Mouse (Mus musculus): ENCODE data around the gene Atg101. TPM values are rescaled to one million over a fixed set of nuclear protein-coding genes. Genes with fewer than 3 reads are reported as not detected.

Atg101 gene
- polyA plus RNA-seq, 1 experiment from 2014 or later, result 74.0 TPM

DNA sequence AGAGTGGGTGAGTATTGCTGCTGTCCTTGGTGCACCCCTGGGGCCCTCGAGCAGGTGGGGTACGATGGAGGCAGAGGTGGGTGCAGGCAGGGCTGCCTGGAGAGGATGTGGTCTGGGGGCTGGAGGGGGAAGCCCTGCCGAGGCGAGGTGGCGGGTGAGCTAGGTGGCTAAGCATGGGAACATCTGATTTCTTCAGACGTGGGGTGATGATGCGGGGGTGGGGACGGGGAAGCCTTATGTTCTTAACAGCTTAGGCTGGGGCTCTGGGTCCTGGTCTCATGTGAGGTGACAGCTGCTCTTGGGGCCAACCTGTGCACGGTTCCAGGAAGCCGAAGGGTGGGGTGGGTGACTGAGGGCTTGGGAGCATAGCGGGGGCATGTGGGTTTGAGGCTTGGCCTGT, 25.7 kb upstream of the Atg101 start:
- ATAC-seq (ENCODE audit: low FRiP score, low read depth), result no peak
- no peaks in the 10 kb centered on the region; the same call in 1 of the 2 replicates for H3K27me3 ChIP-seq (replicated peaks)
- H3K4me2 ChIP-seq (replicated peaks), result no peak overlapping the region
- no peaks in the 10 kb centered on the region for H3K9me3 ChIP-seq
- H3K9ac ChIP-seq, result no peak overlapping the region
- no peak overlapping the region for H3K27ac ChIP-seq
- H3K4me3 ChIP-seq, result no peak overlapping the region
- peaks cover 15% of the 10 kb centered on the region for H3K4me1 ChIP-seq
- no peaks in the 10 kb centered on the region for H3K36me3 ChIP-seq
- 80% methylated on average over 11 of the region's 11 CpGs for WGBS

GRCm38 (mm10) chr15:101259922-101260321, 24.1 kb upstream of the Atg101 start:
- 86% methylated on average over 3 of the region's 3 CpGs for WGBS
- peaks cover 6% of the 10 kb centered on the region; the same call in 1 of the 2 replicates for H3K4me1 ChIP-seq
- H3K4me3 ChIP-seq, result no peak overlapping the region
- H3K36me3 ChIP-seq, result no peaks in the 10 kb centered on the region
- no peak overlapping the region for H3K4me2 ChIP-seq (replicated peaks)
- no peaks in the 10 kb centered on the region; the same call in 1 of the 2 replicates for H3K27me3 ChIP-seq (replicated peaks)
- no peaks in the 10 kb centered on the region for H3K9me3 ChIP-seq
- no peak overlapping the region for H3K27ac ChIP-seq
- ATAC-seq (ENCODE audit: low FRiP score, low read depth), result no peak
- H3K9ac ChIP-seq, result no peak overlapping the region

DNA sequence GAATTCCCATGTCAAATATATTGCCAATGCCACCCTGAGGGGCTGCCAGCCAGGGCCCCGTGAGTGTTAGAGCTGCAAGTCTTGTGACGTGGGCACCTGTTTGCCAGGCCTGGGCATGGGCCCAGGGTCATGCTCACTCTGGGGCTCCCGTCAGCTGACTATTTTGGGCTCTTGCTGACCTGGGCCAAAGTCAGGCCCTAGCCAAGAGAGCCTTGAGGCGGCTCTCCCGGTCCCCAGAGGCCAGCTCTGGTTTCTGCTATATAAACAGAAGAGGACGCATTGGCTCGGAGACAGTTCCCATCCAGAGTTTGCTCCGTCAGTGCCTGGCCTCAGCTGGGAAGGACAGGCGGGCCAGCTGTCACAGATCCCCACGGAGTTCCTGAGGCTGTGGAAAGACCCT, 23.7 kb upstream of the Atg101 start:
- 67% methylated on average over 10 of the region's 10 CpGs for WGBS
- Histone ChIP-seq H3K27ac (no peak overlapping the region), H3K9ac (no peak overlapping the region), H3K4me1 (peaks cover 6% of the 10 kb centered on the region; the same call in 1 of the 2 replicates), H3K4me3 (no peak overlapping the region), H3K9me3 (no peaks in the 10 kb centered on the region), H3K27me3 (replicated peaks) (peaks cover 2% of the 10 kb centered on the region), H3K36me3 (no peaks in the 10 kb centered on the region), H3K4me2 (replicated peaks) (no peak overlapping the region)
- ATAC-seq (ENCODE audit: low FRiP score, low read depth), result no peak

- WGBS, result 75% methylated on average over 13 of the region's 13 CpGs
Measured at GRCm38 (mm10) chr15:101260874-101261622, 23.0 kb upstream of the Atg101 start.

GRCm38 (mm10) chr15:101262502-101262901, 21.6 kb upstream of the Atg101 start:
- 76% methylated on average over 5 of the region's 5 CpGs for WGBS
- peaks cover 15% of the 10 kb centered on the region for H3K4me1 ChIP-seq
- no peak overlapping the region for H3K4me2 ChIP-seq (replicated peaks)
- peaks cover 23% of the 10 kb centered on the region for H3K27me3 ChIP-seq (replicated peaks)
- no peak overlapping the region for H3K9ac ChIP-seq
- ATAC-seq (ENCODE audit: low FRiP score, low read depth), result no peak
- H3K36me3 ChIP-seq, result no peaks in the 10 kb centered on the region
- H3K9me3 ChIP-seq, result no peaks in the 10 kb centered on the region
- H3K4me3 ChIP-seq, result no peak overlapping the region
- H3K27ac ChIP-seq, result no peak overlapping the region

More at GRCm38 (mm10) chr15:101260874-101261622, 23.0 kb upstream of the Atg101 start:
- ATAC-seq (ENCODE audit: low FRiP score, low read depth), result no peak
- H3K27ac ChIP-seq, result no peak overlapping the region
- peaks cover 8% of the 10 kb centered on the region for H3K4me1 ChIP-seq
- no peak overlapping the region for H3K4me2 ChIP-seq (replicated peaks)
- H3K36me3 ChIP-seq, result no peaks in the 10 kb centered on the region
- peaks cover 9% of the 10 kb centered on the region for H3K27me3 ChIP-seq (replicated peaks)
- H3K9ac ChIP-seq, result no peak overlapping the region
- H3K4me3 ChIP-seq, result no peak overlapping the region
- H3K9me3 ChIP-seq, result no peaks in the 10 kb centered on the region

DNA sequence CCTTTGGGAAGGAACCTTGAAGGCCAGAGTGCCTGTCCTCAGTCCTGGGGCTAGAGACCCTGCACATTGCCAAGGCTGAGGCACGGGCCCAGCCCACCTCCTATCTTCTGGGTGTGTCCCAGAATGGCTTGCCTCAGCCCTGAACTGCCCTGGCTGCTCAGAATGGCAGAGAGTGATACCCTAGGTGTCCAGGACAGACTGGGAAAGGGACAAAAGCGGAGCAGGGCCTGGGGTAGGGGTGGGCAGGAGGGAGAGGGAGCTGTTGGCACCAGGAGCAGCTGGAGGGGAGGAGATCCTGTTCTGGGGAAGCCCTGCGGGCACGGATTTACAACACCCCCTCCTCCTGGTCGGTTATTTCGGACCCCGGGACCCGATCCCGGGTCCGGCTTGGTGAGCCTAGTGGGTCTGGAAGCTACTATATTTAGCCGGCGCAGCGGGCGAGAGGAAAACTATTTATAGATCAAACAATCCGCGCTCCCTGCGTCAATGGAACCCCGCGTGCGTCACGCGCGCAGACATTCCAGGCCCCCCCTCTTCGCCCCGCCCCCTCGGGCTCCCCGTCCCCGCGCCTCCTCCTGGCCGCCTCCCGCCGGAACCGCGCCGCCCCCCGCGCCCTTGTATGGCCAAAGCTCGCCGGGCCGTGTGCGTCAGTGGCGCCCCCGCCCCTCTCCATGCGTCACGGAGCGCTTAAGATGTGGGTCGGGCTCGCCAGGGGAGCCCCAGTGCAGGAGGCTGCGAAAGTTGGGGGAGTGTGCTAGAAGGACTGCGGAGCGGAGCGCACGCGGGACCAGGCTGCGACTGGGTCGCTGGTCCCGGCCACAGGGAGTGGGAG, 17.7 kb upstream of the Atg101 start:
- Histone ChIP-seq H3K27me3 (replicated peaks) (peaks cover 32% of the 10 kb centered on the region), H3K9ac (peak overlapping the region; percentile 45), H3K36me3 (peaks cover 11% of the 10 kb centered on the region), H3K9me3 (no peaks in the 10 kb centered on the region), H3K4me1 (peaks cover 9% of the 10 kb centered on the region), H3K4me2 (replicated peaks) (peak overlapping the region; percentile 91), H3K4me3 (peak overlapping the region; percentile 45), H3K27ac (no peak overlapping the region)
- under 1% methylated on average over 57 of the region's 57 CpGs for WGBS
- ATAC-seq (ENCODE audit: low FRiP score, low read depth), result peak; percentile 71

DNA sequence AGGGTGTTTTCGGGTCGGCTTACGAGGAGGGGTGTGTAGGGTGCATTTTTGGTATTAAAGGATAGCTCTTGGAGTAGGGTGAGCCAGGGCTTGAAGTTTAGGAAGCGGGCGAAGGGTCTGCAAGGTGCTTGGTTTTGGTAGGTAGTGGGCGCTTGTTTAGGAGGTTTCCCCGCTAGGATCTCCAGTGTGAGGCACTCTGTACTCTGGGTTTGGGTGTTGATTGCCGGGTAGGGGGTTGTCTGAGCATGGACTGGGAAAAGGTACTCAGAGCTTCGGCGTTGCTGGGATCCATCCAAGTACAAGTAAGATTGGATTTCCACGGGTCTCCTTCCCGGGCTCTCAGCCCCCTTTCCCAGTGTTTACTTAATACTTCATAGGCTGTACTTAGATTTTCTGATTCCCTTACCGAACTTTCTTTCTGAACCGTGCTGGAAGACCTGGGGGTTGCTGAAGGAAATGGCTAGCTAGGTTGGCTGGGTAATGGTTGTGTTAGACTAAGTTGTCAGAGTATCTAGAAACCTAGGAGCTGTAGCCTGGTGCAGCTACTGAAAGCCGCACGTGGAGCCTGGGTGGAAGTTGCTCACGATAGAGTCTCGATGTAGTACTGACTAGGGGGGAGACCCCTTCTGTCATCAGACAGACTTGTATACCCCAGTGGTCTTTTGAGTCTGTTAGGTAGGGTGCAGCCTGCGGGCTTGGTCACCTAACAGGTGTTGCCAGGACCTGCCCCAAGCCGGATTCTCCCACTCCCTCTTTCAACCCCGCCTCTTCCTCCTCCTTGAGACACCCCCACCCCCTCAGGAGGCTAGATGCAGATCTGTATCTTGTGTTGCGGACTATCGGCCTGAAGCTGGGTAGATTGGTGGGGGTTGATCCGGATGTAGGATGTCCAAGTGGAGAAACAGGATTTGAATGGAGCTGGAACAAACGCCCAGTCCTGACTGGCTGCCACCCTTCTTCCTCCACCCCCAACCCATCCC, 16.7 kb upstream of the Atg101 start:
- peak overlapping the region; percentile 45 for H3K4me3 ChIP-seq
- no peak overlapping the region for H3K27ac ChIP-seq
- ATAC-seq (ENCODE audit: low FRiP score, low read depth), result no peak
- no peak overlapping the region for H3K9ac ChIP-seq
- peak overlapping the region; percentile 91 for H3K4me2 ChIP-seq (replicated peaks)
- H3K4me1 ChIP-seq, result peaks cover 9% of the 10 kb centered on the region
- 5% methylated on average over 25 of the region's 25 CpGs for WGBS
- H3K36me3 ChIP-seq, result peaks cover 14% of the 10 kb centered on the region
- H3K27me3 ChIP-seq (replicated peaks), result peaks cover 32% of the 10 kb centered on the region
- no peaks in the 10 kb centered on the region for H3K9me3 ChIP-seq

- H3K4me2 ChIP-seq (replicated peaks), result no peak overlapping the region
- no peak overlapping the region for H3K27ac ChIP-seq
- H3K27me3 ChIP-seq (replicated peaks), result peaks cover 31% of the 10 kb centered on the region
- no peak overlapping the region for H3K4me3 ChIP-seq
- 92% methylated on average over 29 of the region's 29 CpGs for WGBS
- no peak overlapping the region for H3K9ac ChIP-seq
- ATAC-seq (ENCODE audit: low FRiP score, low read depth), result no peak
- no peaks in the 10 kb centered on the region for H3K9me3 ChIP-seq
- peaks cover 31% of the 10 kb centered on the region for H3K36me3 ChIP-seq
- H3K4me1 ChIP-seq, result peaks cover 9% of the 10 kb centered on the region
Measured at GRCm38 (mm10) chr15:101270101-101270820, 13.8 kb upstream of the Atg101 start.

- Histone ChIP-seq H3K9me3 (no peaks in the 10 kb centered on the region), H3K9ac (no peak overlapping the region), H3K4me1 (peaks cover 7% of the 10 kb centered on the region), H3K27me3 (replicated peaks) (peaks cover 22% of the 10 kb centered on the region), H3K4me2 (replicated peaks) (no peak overlapping the region), H3K27ac (no peak overlapping the region), H3K36me3 (peaks cover 31% of the 10 kb centered on the region), H3K4me3 (no peak overlapping the region)
- ATAC-seq (ENCODE audit: low FRiP score, low read depth), result no peak
- WGBS, result 88% methylated on average over 3 of the region's 3 CpGs
Measured at GRCm38 (mm10) chr15:101271107-101271506, 13.0 kb upstream of the Atg101 start.

DNA sequence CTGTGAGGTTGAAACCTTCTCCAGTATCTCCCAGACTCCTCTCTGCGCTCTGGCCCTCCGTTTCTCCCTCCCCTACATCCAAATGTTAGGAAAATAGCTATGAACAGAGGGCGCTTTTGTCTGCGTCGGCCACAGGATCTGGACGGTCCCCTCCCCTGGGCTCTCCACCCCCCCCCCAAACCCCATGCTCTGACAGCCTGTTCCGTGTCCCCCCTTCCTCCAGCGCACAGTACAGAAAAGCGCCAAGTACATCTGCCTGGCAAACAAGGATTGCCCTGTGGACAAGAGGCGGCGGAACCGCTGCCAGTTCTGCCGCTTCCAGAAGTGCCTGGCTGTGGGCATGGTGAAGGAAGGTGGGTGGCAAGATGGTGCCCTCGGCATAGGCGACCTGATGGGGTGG, 12.6 kb upstream of the Atg101 start:
- Histone ChIP-seq H3K4me2 (replicated peaks) (no peak overlapping the region), H3K36me3 (peaks cover 31% of the 10 kb centered on the region), H3K4me1 (peaks cover 3% of the 10 kb centered on the region; the same call in 1 of the 2 replicates), H3K4me3 (no peak overlapping the region), H3K27ac (no peak overlapping the region), H3K27me3 (replicated peaks) (peaks cover 18% of the 10 kb centered on the region), H3K9ac (no peak overlapping the region), H3K9me3 (no peaks in the 10 kb centered on the region)
- ATAC-seq (ENCODE audit: low FRiP score, low read depth), result no peak
- 83% methylated on average over 15 of the region's 15 CpGs for WGBS

DNA sequence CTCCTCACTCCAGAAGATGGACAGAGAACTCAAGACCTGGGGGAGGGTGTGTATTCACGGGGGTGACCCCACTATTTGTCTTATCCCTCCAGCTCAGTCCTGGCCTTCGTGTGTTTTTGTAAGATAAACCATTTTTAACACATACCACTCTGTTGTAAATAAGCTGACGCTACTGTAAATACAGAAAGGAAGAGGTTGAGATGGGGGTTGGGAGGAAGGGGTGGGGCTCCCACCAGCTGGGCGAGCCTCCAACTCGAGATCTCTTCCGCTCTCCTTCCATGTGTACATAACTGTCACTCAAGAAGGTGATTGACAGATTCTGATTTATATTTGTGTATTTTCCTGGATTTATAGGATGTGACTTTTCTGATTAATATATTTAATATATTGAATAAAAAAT, 9.7 kb upstream of the Atg101 start:
- H3K9me3 ChIP-seq, result no peaks in the 10 kb centered on the region
- no peaks in the 10 kb centered on the region for H3K27me3 ChIP-seq (replicated peaks)
- H3K4me1 ChIP-seq, result peaks cover 20% of the 10 kb centered on the region
- 83% methylated on average over 6 of the region's 6 CpGs for WGBS
- ATAC-seq (ENCODE audit: low FRiP score, low read depth), result no peak
- no peak overlapping the region for H3K4me2 ChIP-seq (replicated peaks)
- no peak overlapping the region for H3K4me3 ChIP-seq
- peaks cover 31% of the 10 kb centered on the region for H3K36me3 ChIP-seq
- no peak overlapping the region for H3K27ac ChIP-seq
- H3K9ac ChIP-seq, result no peak overlapping the region

All from neural tube, embryonic 12.5 days (tissue).